15 mouse cellular contexts compared by ENCODE assay signal in the genomic region with DNA sequence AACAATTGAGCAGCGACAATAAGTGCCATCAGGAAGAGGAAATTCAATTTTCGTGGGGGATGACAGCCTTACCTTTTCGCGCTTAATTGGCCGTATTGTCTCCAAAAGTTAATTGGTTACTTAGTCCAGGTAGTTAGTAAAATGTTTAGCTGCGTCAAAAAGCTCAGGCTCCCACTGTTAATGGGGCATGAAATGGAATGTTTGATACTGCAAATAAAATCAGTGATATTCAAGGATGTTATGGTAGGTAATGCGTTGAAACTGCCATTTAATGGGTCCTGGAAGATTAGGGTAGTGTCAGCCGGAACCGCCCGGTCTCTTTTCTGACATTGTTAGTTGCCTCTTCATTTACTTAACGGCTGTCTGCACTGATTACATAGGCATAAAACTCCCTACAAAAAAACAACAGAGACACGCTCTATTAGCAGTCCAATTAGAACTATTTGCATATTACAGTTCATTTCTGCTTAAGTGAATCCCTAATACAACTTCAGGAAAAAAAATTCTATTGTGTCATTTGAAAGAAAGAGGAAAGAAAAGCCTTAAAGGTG.
A peak's percentile ranks its signal among the peaks of the same experiment; 100 is the strongest.
DNase-seq lines count a peak whose midpoint lies in the region; ATAC-seq lines count a peak whose summit lies in the region.
"Had no signal": no experiment of that assay in that cellular context is flagged by ENCODE, and none has a peak within 500 bp of the region (broad histone marks: within the 10 kb centered on the region; RNA-seq: fewer than 3 reads in every experiment).

No protein-coding gene starts in this region.

- WGBS in hindbrain, embryonic 14.5 days = 45% methylated on average over 12 of the region's 12 CpGs
- 63% methylated on average over 12 of the region's 12 CpGs for WGBS in hindbrain, embryonic 11.5 days
- 35% methylated on average over 12 of the region's 12 CpGs for WGBS in kidney, embryonic 16.5 days
- 82% methylated on average over 12 of the region's 12 CpGs for WGBS in intestine, embryonic 15.5 days

- no peaks in the 10 kb centered on the region for H3K9me3 ChIP-seq in hindbrain, embryonic 14.5 days (ENCODE audit: control insufficient read depth, low read length)
- no peaks in the 10 kb centered on the region for H3K9me3 ChIP-seq in hindbrain, embryonic 11.5 days (ENCODE audit: control insufficient read depth, low read length)
- H3K9me3 ChIP-seq in kidney, embryonic 16.5 days (ENCODE audit: low read length) = no peaks in the 10 kb centered on the region
- no peaks in the 10 kb centered on the region for H3K9me3 ChIP-seq in intestine, embryonic 15.5 days
- H3K9me3 ChIP-seq: embryonic facial prominence, embryonic 12.5 days had no signal

- no peak for DNase-seq in hindbrain, embryonic 14.5 days (ENCODE audit: low spot score)
- DNase-seq in hindbrain, embryonic 11.5 days (ENCODE audit: low spot score) = no peak
- DNase-seq in kidney, adult 18-20 months = peak; percentile 14
- peak; percentile 67 for DNase-seq in retina, postnatal 1 day
- no peak for DNase-seq in gastrocnemius, postnatal 36 days
- DNase-seq: cerebellum, adult 9-10 months; heart, adult 11 months; layer of hippocampus, postnatal 36 days; liver; liver, postnatal 0 days; lung, postnatal 36 days; right cerebral cortex, postnatal 14 days had no signal

- no peak overlapping the region for H3K9ac ChIP-seq in hindbrain, embryonic 14.5 days
- H3K9ac ChIP-seq in hindbrain, embryonic 11.5 days (ENCODE audit: low read depth, low read length) = no peak overlapping the region
- no peak overlapping the region for H3K9ac ChIP-seq in kidney, embryonic 16.5 days (replicated peaks; ENCODE audit: low read length)
- no peak overlapping the region for H3K9ac ChIP-seq in intestine, embryonic 15.5 days
- H3K9ac ChIP-seq: embryonic facial prominence, embryonic 12.5 days; liver, postnatal 0 days had no signal

- H3K27me3 ChIP-seq in hindbrain, embryonic 14.5 days (ENCODE audit: control insufficient read depth, insufficient read depth, low read length) = no peaks in the 10 kb centered on the region
- H3K27me3 ChIP-seq in hindbrain, embryonic 11.5 days (ENCODE audit: control insufficient read depth, insufficient read depth, low read length) = no peaks in the 10 kb centered on the region
- no peaks in the 10 kb centered on the region for H3K27me3 ChIP-seq in kidney, embryonic 16.5 days (ENCODE audit: insufficient read depth, low read length)
- no peaks in the 10 kb centered on the region for H3K27me3 ChIP-seq in intestine, embryonic 15.5 days (replicated peaks)
- H3K27me3 ChIP-seq: embryonic facial prominence, embryonic 12.5 days had no signal

- H3K4me1 ChIP-seq in hindbrain, embryonic 14.5 days (replicated peaks; ENCODE audit: control insufficient read depth, insufficient read depth, low read length) = no peaks in the 10 kb centered on the region; the same call in 1 of the 2 replicates
- no peaks in the 10 kb centered on the region for H3K4me1 ChIP-seq in hindbrain, embryonic 11.5 days (replicated peaks; ENCODE audit: control insufficient read depth, insufficient read depth, low read length)
- peaks cover 27% of the 10 kb centered on the region for H3K4me1 ChIP-seq in kidney, embryonic 16.5 days (ENCODE audit: insufficient read depth, low read length)
- H3K4me1 ChIP-seq in intestine, embryonic 15.5 days (replicated peaks) = 0 out of 2 replicates have a peak, but pooled peaks cover 4% of the 10 kb centered on the region
- H3K4me1 ChIP-seq: embryonic facial prominence, embryonic 12.5 days had no signal

- peak; percentile 64; the same call in 1 of the 2 replicates for ATAC-seq in hindbrain, embryonic 14.5 days (ENCODE audit: low FRiP score)
- ATAC-seq in hindbrain, embryonic 11.5 days (ENCODE audit: low FRiP score) = no peak
- peak; percentile 29; the same call in 1 of the 2 replicates for ATAC-seq in kidney, embryonic 16.5 days (ENCODE audit: low FRiP score, low TSS enrichment)
- no peak for ATAC-seq in intestine, embryonic 15.5 days
- ATAC-seq: liver, postnatal 0 days had no signal

- no peak overlapping the region for H3K27ac ChIP-seq in hindbrain, embryonic 14.5 days
- H3K27ac ChIP-seq in hindbrain, embryonic 11.5 days (ENCODE audit: low read depth, low read length) = no peak overlapping the region
- peak overlapping the region; percentile 40; the same call in 1 of the 2 replicates for H3K27ac ChIP-seq in kidney, embryonic 16.5 days (ENCODE audit: low read length)
- H3K27ac ChIP-seq in intestine, embryonic 15.5 days = no peak overlapping the region
- H3K27ac ChIP-seq: embryonic facial prominence, embryonic 12.5 days had no signal

- intact Hi-C loops in gastrocnemius, postnatal 36 days (cut with DNase I) = no loop called here

- no peak overlapping the region for H3K4me2 ChIP-seq in hindbrain, embryonic 14.5 days (replicated peaks)
- no peak overlapping the region for H3K4me2 ChIP-seq in hindbrain, embryonic 11.5 days (replicated peaks; ENCODE audit: low read depth, low read length)
- no peak overlapping the region for H3K4me2 ChIP-seq in kidney, embryonic 16.5 days (replicated peaks; ENCODE audit: low read depth, low read length)
- no peak overlapping the region for H3K4me2 ChIP-seq in intestine, embryonic 15.5 days (replicated peaks)
- H3K4me2 ChIP-seq: embryonic facial prominence, embryonic 12.5 days had no signal

- no peaks in the 10 kb centered on the region for H3K36me3 ChIP-seq in hindbrain, embryonic 14.5 days (replicated peaks; ENCODE audit: control insufficient read depth, insufficient read depth)
- no peaks in the 10 kb centered on the region for H3K36me3 ChIP-seq in hindbrain, embryonic 11.5 days (ENCODE audit: control insufficient read depth, insufficient read depth, low read length)
- H3K36me3 ChIP-seq in kidney, embryonic 16.5 days (ENCODE audit: insufficient read depth, low read length) = no peaks in the 10 kb centered on the region
- H3K36me3 ChIP-seq in intestine, embryonic 15.5 days = no peaks in the 10 kb centered on the region
- H3K36me3 ChIP-seq: embryonic facial prominence, embryonic 12.5 days had no signal

- no peak overlapping the region for H3K4me3 ChIP-seq in hindbrain, embryonic 14.5 days (replicated peaks; ENCODE audit: low read length)
- H3K4me3 ChIP-seq in hindbrain, embryonic 11.5 days (ENCODE audit: low read depth, low read length) = no peak overlapping the region
- H3K4me3 ChIP-seq in kidney, embryonic 16.5 days (ENCODE audit: low read length) = no peak overlapping the region
- no peak overlapping the region for H3K4me3 ChIP-seq in intestine, embryonic 15.5 days (replicated peaks)
- H3K4me3 ChIP-seq: embryonic facial prominence, embryonic 12.5 days had no signal

Comparison
In these comparisons a context has a peak if more than half of its experiments do, and no peak if none do; other contexts are left out.
1. ATAC-seq: peak in hindbrain, embryonic 14.5 days (single experiment) and kidney, embryonic 16.5 days (single experiment); none in hindbrain, embryonic 11.5 days (single experiment) and intestine, embryonic 15.5 days (single experiment).
2. DNase-seq: peak in kidney, adult 18-20 months (single experiment) and retina, postnatal 1 day (single experiment); none in hindbrain, embryonic 14.5 days (single experiment), hindbrain, embryonic 11.5 days (single experiment) and gastrocnemius, postnatal 36 days (0 of 2).